Mouse (Mus musculus): ENCODE data around the gene Pla2g2d.

Gene Pla2g2d

GRCm38 (mm10) chr4:138825751-138826567, 50.4 kb downstream of the Pla2g2d start:
- DNase-seq (ENCODE audit: low spot score in 2 of 2): peak in 1 of 2 experiments; percentile 19

- DNase-seq (ENCODE audit: low spot score in 2 of 2): no peak
Measured at GRCm38 (mm10) chr4:138827147-138827546, 51.6 kb downstream of the Pla2g2d start.

Measured in urinary bladder, adult 18-20 months (tissue).